ENCODE assay signal across 25 mouse cellular contexts in the genomic region with DNA sequence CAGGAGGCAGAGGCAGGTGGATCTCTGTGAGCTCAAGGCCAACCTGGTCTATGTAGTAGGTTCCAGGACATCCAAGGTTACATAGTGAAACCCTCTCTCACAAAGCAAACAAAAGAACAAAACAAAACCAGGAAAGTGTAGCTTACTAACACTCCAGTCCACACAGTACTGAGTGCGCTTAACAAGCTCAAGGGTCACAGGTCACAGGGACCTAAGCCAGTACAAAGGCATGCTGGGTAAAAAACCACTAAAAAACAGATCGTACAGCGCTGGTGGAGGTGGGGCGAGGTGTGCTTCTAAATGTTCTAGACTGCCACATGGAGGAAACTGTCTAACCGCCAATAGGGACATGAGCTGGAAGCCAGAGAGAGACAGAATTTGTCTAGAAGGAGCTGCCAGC. TPM values are rescaled to one million over a fixed set of nuclear protein-coding genes. Genes with fewer than 3 reads are reported as not detected.
"Had no signal": no experiment of that assay in that cellular context is flagged by ENCODE, and none has a peak within 500 bp of the region (broad histone marks: within the 10 kb centered on the region; RNA-seq: fewer than 3 reads in every experiment).

No protein-coding gene starts in this region.

- H3K4me3 ChIP-seq: limb, embryonic 12.5 days; limb, embryonic 15.5 days; liver, embryonic 12.5 days; liver, embryonic 15.5 days; neural tube, embryonic 13.5 days; stomach, embryonic 15.5 days had no signal

- H3K4me2 ChIP-seq: limb, embryonic 12.5 days; limb, embryonic 15.5 days; liver, embryonic 12.5 days; liver, embryonic 15.5 days; midbrain, embryonic 11.5 days; neural tube, embryonic 13.5 days; stomach, embryonic 15.5 days had no signal

- H3K27me3 ChIP-seq: limb, embryonic 12.5 days; limb, embryonic 15.5 days; liver, embryonic 12.5 days; liver, embryonic 15.5 days; neural tube, embryonic 13.5 days; stomach, embryonic 15.5 days had no signal

- H3K9me3 ChIP-seq: limb, embryonic 12.5 days; limb, embryonic 15.5 days; liver, embryonic 12.5 days; liver, embryonic 15.5 days; neural tube, embryonic 13.5 days; stomach, embryonic 15.5 days had no signal

- H3K4me1 ChIP-seq: neural tube, embryonic 13.5 days; stomach, embryonic 15.5 days had no signal

- H3K27ac ChIP-seq: limb, embryonic 12.5 days; limb, embryonic 15.5 days; liver, embryonic 12.5 days; liver, embryonic 15.5 days; neural tube, embryonic 13.5 days; stomach, embryonic 15.5 days had no signal

- H3K9ac ChIP-seq: limb, embryonic 12.5 days; limb, embryonic 15.5 days; liver, embryonic 12.5 days; liver, embryonic 15.5 days; neural tube, embryonic 13.5 days; stomach, embryonic 15.5 days had no signal

- DNase-seq: kidney, postnatal 10 days; left cerebral cortex, postnatal 4 days; lung, adult 2 months; lung, postnatal 14 days; lung, postnatal 4 days; midbrain, embryonic 14.5 days; retina, postnatal 1 day; right cerebral cortex, postnatal 25 days; spleen, adult 18-20 months; thymus, postnatal 25 days had no signal

- ATAC-seq: liver, embryonic 12.5 days had no signal

RNA-seq across cellular contexts. Expression of a gene that starts 13.5 kb away (rescaled TPM):
- polyA plus RNA-seq: intestine, embryonic 14.5 days; kidney, embryonic 14.5 days; large intestine, adult 2 months; lung, adult 2 months; neural tube, embryonic 13.5 days; thymus, postnatal 0 days had no signal

RNA-seq across cellular contexts. Expression of a gene that starts 41.5 kb away (rescaled TPM):
- total RNA-seq: layer of hippocampus, adult 8-10 months; layer of hippocampus, postnatal 14 days; left cerebral cortex, adult 8-10 months; megakaryocyte progenitor cell, adult 5-6 weeks had no signal
- polyA plus RNA-seq: kidney, embryonic 14.5 days; limb, embryonic 12.5 days; liver, embryonic 12.5 days; midbrain, embryonic 11.5 days; midbrain, embryonic 14.5 days had no signal
